Mouse (Mus musculus): ENCODE data around the gene Hyal2.

GRCm38 (mm10) chr9:107521190-107521589 is 46.6 kb upstream of the Hyal2 start:
- no peak for TF ChIP-seq TAL1 (IDR thresholded peaks at IDR 0.05; ENCODE audit: low read length)
- no peak for TF ChIP-seq GATA1 (IDR thresholded peaks at IDR 0.05; ENCODE audit: low read length)
